Mouse (Mus musculus) layer of hippocampus, adult 18-20 months (tissue): ENCODE data around the gene Il1rapl2. TPM values are rescaled to one million over a fixed set of nuclear protein-coding genes. Genes with fewer than 3 reads are reported as not detected.
"Not testable (repeated sequence)": the region's sequence is repeated elsewhere in the genome, so short reads cannot be mapped to it uniquely, and the experiment has no call there.

Experiments
- DNase-seq, 2 experiments: peaks; one replicate each; pipeline ENCODE4 v3.0.0; 2022; ENCODE audit warnings: low spot score in 2 of 2
- total RNA-seq, 2 experiments: library from RNA; stranded (reverse); gene quantifications; 2 replicates each; pipeline ENCODE4 v1.2.3; 2021

The Il1rapl2 gene
- total RNA-seq, 2 experiments from 2014 or later, result 2.2 to 2.9 TPM

DNA sequence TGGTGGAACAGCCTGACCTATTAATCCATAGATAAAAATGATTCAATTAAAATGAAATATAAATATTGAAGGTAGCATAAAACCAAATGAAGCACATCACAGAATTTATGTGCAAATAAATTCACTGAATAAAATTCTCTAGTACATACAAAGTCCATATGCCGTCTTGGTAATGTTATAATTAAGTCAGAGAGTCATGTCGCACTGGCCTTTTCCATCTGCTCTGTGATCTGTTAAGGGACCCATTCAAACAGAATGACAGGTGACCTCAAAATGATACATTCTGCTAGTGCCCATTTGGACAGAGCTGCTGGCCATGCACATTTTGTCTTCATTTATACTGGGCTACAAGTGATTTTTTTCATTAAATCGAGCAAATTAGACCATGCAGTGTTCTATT is 534.3 kb downstream of the Il1rapl2 start:
- DNase-seq, result no peak

DNA sequence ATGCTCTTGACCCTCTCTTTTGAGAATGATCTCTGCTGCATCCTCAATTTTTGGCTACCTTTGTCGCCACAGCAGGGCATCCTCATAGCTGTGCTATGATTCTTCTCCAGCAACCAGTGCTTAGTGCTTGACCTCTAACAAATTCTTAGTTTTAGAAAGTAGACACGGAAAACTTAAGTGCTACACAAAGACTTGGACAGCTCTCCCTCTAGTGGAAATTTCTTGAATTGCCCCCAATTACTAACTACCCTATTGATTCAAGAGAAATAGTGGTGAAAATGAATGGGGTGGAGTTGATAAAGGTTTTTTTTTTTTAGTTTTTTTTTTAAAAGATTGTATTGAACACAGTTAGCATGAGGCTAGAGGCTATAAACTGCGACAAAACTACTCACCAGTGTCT is 599.7 kb downstream of the Il1rapl2 start:
- peak in 1 of 2 experiments; percentile 67 for DNase-seq

GRCm38 (mm10) chrX:138209480-138209879 is 639.1 kb downstream of the Il1rapl2 start, which contains the start of gene Tex13a:
Gene Tex13a (minus strand): TSS chrX:138209580.
- DNase-seq, result no peak

DNA sequence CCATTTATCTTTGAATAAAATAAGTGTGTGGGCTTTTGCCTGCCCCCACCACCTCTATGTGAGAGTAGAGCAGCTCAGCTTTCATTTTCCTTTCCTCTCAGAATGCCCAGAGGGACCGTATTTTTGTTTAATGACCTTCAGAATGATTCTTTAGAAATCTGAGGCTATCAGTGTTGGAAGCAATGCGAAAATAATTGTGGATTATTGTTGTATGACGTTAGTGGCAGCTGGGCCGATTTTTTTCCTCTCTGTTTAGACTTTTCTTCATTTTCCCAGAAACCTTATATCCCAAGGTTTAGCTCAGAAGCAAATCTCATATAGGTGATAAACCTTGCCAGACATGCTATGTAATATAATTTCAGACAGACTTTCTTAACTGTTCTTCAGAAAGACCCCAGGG is 664.2 kb downstream of the Il1rapl2 start:
- no peak for DNase-seq

DNA sequence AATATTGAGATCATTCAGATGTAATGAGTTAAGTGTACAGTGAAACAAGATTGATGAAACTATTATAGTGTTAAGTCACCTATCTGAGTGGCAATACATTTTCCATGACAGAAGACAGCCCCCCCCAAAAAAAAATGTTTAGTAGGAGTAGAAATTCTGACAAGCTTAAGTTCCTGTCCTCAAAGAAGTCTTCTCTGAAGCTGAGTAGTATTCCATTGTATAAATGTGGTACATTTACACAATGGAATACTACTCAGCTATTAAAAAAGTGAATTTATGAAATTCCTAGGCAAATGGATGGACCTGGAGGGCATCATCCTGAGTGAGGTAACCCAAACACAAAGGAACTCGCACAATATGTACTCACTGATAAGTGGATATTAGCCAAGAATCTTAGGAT is 778.3 kb downstream of the Il1rapl2 start:
- DNase-seq, result not testable (repeated sequence)

- DNase-seq, result peak in 1 of 2 experiments; percentile 1
These were observed 863.4 kb downstream of the Il1rapl2 start for GRCm38 (mm10) chrX:138433794-138434193.

DNA sequence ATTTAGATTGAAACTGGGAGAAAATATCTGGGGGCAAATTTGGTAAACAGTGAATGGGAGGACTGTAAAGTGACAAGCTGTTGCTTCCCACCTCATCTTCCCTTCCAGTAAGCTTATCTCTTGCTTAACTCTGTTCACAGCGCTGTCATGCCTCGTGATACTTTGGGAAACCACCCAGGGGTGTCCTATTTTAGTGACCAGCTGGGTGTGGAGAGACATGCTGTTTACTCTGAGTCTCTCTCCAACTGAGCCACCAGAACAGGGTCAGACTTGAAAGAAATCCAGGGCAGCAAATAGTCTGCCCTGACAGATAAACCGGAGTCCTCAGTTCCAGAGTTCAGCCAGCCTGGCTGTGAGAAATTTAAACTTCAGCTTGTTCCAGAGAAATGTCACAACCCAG is 867.5 kb downstream of the Il1rapl2 start:
- no peak for DNase-seq

GRCm38 (mm10) chrX:138449856-138450255 is 879.4 kb downstream of the Il1rapl2 start:
- no peak for DNase-seq

GRCm38 (mm10) chrX:138478488-138478887 is 908.1 kb downstream of the Il1rapl2 start:
- DNase-seq, result no peak

GRCm38 (mm10) chrX:138500510-138500909 is 930.1 kb downstream of the Il1rapl2 start:
- DNase-seq, result no peak

- DNase-seq, result no peak
These were observed 934.6 kb downstream of the Il1rapl2 start for GRCm38 (mm10) chrX:138505049-138505448.

- no peak for DNase-seq
These were observed 1049.7 kb downstream of the Il1rapl2 start for GRCm38 (mm10) chrX:138620106-138620505.

- no peak for DNase-seq
These were observed 1054.9 kb downstream of the Il1rapl2 start for GRCm38 (mm10) chrX:138625311-138625710.

- DNase-seq, result no peak
These were observed 1152.0 kb downstream of the Il1rapl2 start for GRCm38 (mm10) chrX:138722372-138722771.

DNA sequence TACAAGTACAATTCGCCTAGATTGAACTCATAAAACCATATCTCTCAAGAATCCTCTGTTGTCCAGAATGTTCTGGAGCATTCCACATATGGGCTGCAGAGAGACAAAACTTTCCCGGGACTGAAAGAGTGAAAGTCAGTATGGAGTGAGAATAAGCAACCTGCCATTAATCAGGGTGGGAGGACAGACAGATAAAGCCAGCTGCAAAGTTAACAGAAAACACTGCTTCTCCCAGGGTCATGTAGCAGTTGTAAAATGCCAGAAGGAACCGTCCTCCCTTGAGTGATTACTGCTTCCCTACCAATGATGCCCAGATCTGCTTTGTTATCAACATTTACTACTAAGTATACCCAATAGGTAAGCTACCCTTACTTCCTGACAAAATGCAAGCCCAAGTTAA is 1230.5 kb downstream of the Il1rapl2 start:
- no peak for DNase-seq

GRCm38 (mm10) chrX:138831876-138832275 is 1261.5 kb downstream of the Il1rapl2 start:
- no peak for DNase-seq

DNA sequence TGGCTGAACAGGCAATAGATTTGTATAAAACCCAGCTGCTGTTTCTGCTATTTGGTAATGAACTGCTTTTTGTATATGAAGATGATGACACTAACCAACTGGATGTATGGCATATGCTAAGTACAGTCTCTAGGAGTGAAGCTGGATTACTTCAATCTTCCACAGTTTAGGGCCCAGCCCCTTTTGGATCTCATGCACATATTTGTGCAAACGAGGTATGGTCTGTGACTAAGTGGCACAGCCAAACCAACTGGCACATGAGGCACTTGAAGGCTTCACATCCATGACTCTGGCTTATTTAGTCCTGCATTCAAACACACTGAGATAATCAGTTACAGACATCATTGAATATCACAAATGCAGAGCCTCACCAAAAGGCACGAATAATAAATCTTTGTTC is 1263.5 kb downstream of the Il1rapl2 start:
- no peak for DNase-seq

DNA sequence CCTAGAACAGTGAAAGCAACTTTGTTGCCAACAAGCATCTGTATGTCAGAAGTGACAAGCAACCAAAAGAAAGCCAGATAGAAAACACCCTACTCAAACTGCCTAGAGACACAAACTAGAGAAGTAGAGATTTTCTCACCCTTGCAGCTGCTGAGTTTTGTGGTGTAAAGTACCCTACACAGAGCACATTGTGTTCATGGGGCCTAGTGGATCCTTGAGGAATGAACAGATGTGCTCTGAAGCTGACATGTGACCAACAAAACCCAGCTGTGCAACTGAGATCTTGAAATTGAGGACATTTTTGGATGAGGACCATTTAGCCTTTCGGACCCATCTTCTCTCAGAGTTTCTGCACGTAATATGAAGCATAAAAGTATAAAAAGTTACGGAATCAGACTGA is 1268.0 kb downstream of the Il1rapl2 start:
- DNase-seq, result no peak
